Mouse (Mus musculus): ENCODE measurements around the gene 4930404H24Rik. TPM values are rescaled to one million over a fixed set of nuclear protein-coding genes. Genes with fewer than 3 reads are reported as not detected.

4930404H24Rik gene
- total RNA-seq, 1 experiment = not detected

- no peak overlapping the region for H3K4me3 ChIP-seq (ENCODE audit: insufficient read depth in 1 of 2, low read depth in 1 of 2, low read length in 2 of 2, poor library complexity in 1 of 2, severe bottlenecking in 1 of 2)
Observed at GRCm38 (mm10) chr2:153538898-153539297, 46.3 kb downstream of the 4930404H24Rik start.

GRCm38 (mm10) chr2:153542936-153543668 lies 50.5 kb downstream of the 4930404H24Rik start:
- Histone ChIP-seq H3K27ac (ENCODE audit: insufficient read depth, low read depth, low read length, poor library complexity, severe bottlenecking) (no peak overlapping the region), H3K4me3 (ENCODE audit: insufficient read depth in 1 of 2, low read depth in 1 of 2, low read length in 2 of 2, poor library complexity in 1 of 2, severe bottlenecking in 1 of 2) (no peak overlapping the region), H3K4me1 (ENCODE audit: control insufficient read depth in 2 of 2, insufficient read depth in 2 of 2, low read length in 2 of 2, poor library complexity in 1 of 2) (peaks cover 0 to 24% of the 10 kb centered on the region in 2 experiments; a peak in 3 of 4 replicates)

More at GRCm38 (mm10) chr2:153538898-153539297, 46.3 kb downstream of the 4930404H24Rik start:
- H3K9me3 ChIP-seq (ENCODE audit: control insufficient read depth, insufficient read depth, low read depth, low read length) = no peaks in the 10 kb centered on the region
- no peak overlapping the region for H3K9ac ChIP-seq (ENCODE audit: insufficient read depth, low read depth, low read length, poor library complexity, severe bottlenecking)
- TF ChIP-seq ZC3H11A (IDR thresholded peaks at IDR 0.05; ENCODE audit: borderline replicate concordance, low read depth, low read length) = no peak
- TF ChIP-seq HCFC1 (IDR thresholded peaks at IDR 0.05; ENCODE audit: borderline replicate concordance, insufficient read depth, low read length) = no peak
- TF ChIP-seq MAFK (IDR thresholded peaks at IDR 0.05; ENCODE audit: insufficient read depth, low read depth, low read length) = no peak
- TF ChIP-seq ZNF384 (IDR thresholded peaks at IDR 0.05; ENCODE audit: low read depth, low read length) = no peak
- TF ChIP-seq CHD2 (IDR thresholded peaks at IDR 0.05; ENCODE audit: low read depth, low read length) = no peak
- no peak for DNase-seq (ENCODE audit: low read depth, low spot score)
- in situ Hi-C loops (cut with MboI; ENCODE audit: low sequenced_read_pairs in 2 of 2, unreplicated experiment in 2 of 2) = no loop called here
- H3K36me3 ChIP-seq (ENCODE audit: control insufficient read depth, insufficient read depth, low read length, poor library complexity, severe bottlenecking) = no peaks in the 10 kb centered on the region
- H3K27ac ChIP-seq (ENCODE audit: insufficient read depth, low read depth, low read length, poor library complexity, severe bottlenecking) = no peak overlapping the region
- peaks cover 0 to 8% of the 10 kb centered on the region in 2 experiments; a peak in 2 of 4 replicates for H3K4me1 ChIP-seq (ENCODE audit: control insufficient read depth in 2 of 2, insufficient read depth in 2 of 2, low read length in 2 of 2, poor library complexity in 1 of 2)

More at GRCm38 (mm10) chr2:153542936-153543668, 50.5 kb downstream of the 4930404H24Rik start:
- TF ChIP-seq MAFK (IDR thresholded peaks at IDR 0.05; ENCODE audit: insufficient read depth, low read depth, low read length) (no peak), CHD2 (IDR thresholded peaks at IDR 0.05; ENCODE audit: low read depth, low read length) (no peak), HCFC1 (IDR thresholded peaks at IDR 0.05; ENCODE audit: borderline replicate concordance, insufficient read depth, low read length) (no peak), ZC3H11A (IDR thresholded peaks at IDR 0.05; ENCODE audit: borderline replicate concordance, low read depth, low read length) (no peak), ZNF384 (IDR thresholded peaks at IDR 0.05; ENCODE audit: low read depth, low read length) (no peak)
- in situ Hi-C loops (cut with MboI; ENCODE audit: low sequenced_read_pairs in 2 of 2, unreplicated experiment in 2 of 2) = no loop called here
- Histone ChIP-seq H3K36me3 (ENCODE audit: control insufficient read depth, insufficient read depth, low read length, poor library complexity, severe bottlenecking) (no peaks in the 10 kb centered on the region), H3K9ac (ENCODE audit: insufficient read depth, low read depth, low read length, poor library complexity, severe bottlenecking) (no peak overlapping the region), H3K9me3 (ENCODE audit: control insufficient read depth, insufficient read depth, low read depth, low read length) (no peaks in the 10 kb centered on the region)
- no peak for DNase-seq (ENCODE audit: low read depth, low spot score)

Other genes with a start within 250 kb of the 4930404H24Rik start
- gene Kif3b, start 201.4 kb upstream of the 4930404H24Rik start, total RNA-seq (2012; rRNA removed) = 7.6 and 8.6 TPM in 2 replicates
- gene Asxl1, start 147.0 kb upstream of the 4930404H24Rik start, total RNA-seq (2012; rRNA removed) = 44.8 and 46.2 TPM in 2 replicates
- 3.8 and 4.3 TPM in 2 replicates for gene Nol4l, start 37.2 kb downstream of the 4930404H24Rik start, total RNA-seq (2012; rRNA removed)
- 9.1 and 12.7 TPM in 2 replicates for gene Commd7, start 140.0 kb downstream of the 4930404H24Rik start, total RNA-seq (2012; rRNA removed)
- gene Dnmt3b, start 156.7 kb downstream of the 4930404H24Rik start, total RNA-seq (2012; rRNA removed) = 136 and 183 TPM in 2 replicates
- 0.27 TPM in 1 of 2 replicates, not detected in the other for gene Dnmt3c, start 203.9 kb downstream of the 4930404H24Rik start, total RNA-seq (2012; rRNA removed)
- 23.8 and 67.4 TPM in 2 replicates for gene Mapre1, start 248.5 kb downstream of the 4930404H24Rik start, total RNA-seq (2012; rRNA removed)